Mouse (Mus musculus) gastrocnemius, postnatal 4 days (tissue): ENCODE results near the gene Rspry1. TPM values are rescaled to one million over a fixed set of nuclear protein-coding genes. Genes with fewer than 3 reads are reported as not detected.

Experiments used
- total RNA-seq, 2 experiments: library from RNA; stranded (reverse); gene quantifications; 2 replicates each; pipeline ENCODE4 v1.2.3; 2021

Rspry1 gene
- total RNA-seq, 2 experiments from 2014 or later, result 20.2 to 22.7 TPM

Other genes starting within 250 kb of the Rspry1 start
- gene Herpud1, start 215.5 kb upstream of the Rspry1 start, total RNA-seq, result 10 to 100 TPM; 57.2 to 58.0 TPM
- gene Nlrc5, start 167.6 kb upstream of the Rspry1 start, total RNA-seq, result 1 to 10 TPM in 1 of 2 experiments, under 1 TPM in 1; 0.65 to 1.8 TPM
- 10 to 100 TPM; 20.1 to 27.0 TPM for gene Cpne2, start 68.9 kb upstream of the Rspry1 start, total RNA-seq
- 10 to 100 TPM; 27.1 to 33.0 TPM for gene Fam192a, start 60 bp downstream of the Rspry1 start, total RNA-seq
- gene Arl2bp, start 64.7 kb downstream of the Rspry1 start, total RNA-seq, result 10 to 100 TPM; 70.9 to 77.7 TPM
- 1 to 10 TPM; 7.1 TPM for gene Pllp, start 94.3 kb downstream of the Rspry1 start, total RNA-seq
- not detected for gene Ccl22, start 143.7 kb downstream of the Rspry1 start, total RNA-seq
- gene Cx3cl1, start 170.1 kb downstream of the Rspry1 start, total RNA-seq, result 1 to 10 TPM; 2.1 to 2.3 TPM
- gene Ccl17, start 208.5 kb downstream of the Rspry1 start, total RNA-seq, result not detected
- 100 to 1,000 TPM; 179 to 186 TPM for gene Coq9, start 236.4 kb downstream of the Rspry1 start, total RNA-seq
- 10 to 100 TPM; 39.0 to 41.3 TPM for gene Ciapin1, start 236.4 kb downstream of the Rspry1 start, total RNA-seq